7 mouse cellular contexts compared by ENCODE assay signal in genomic region chr10:99619421-99620151, GRCm38 (mm10).
DNase-seq lines count a peak whose midpoint lies in the region; ATAC-seq and TF ChIP-seq lines count a peak whose summit lies in the region.

No protein-coding gene starts in this region.

- no peak for TF ChIP-seq POLR2A in small intestine, adult 2 months (IDR thresholded peaks at IDR 0.05; ENCODE audit: low read depth, low read length)

- TF ChIP-seq CTCF in small intestine, adult 2 months (IDR thresholded peaks at IDR 0.05; ENCODE audit: extremely low read depth, insufficient read length, insufficient replicate concordance, low read depth, low read length): peak; percentile 89; the same call in 1 of the 2 replicates

- no peaks in the 10 kb centered on the region for H3K36me3 ChIP-seq in small intestine, adult 2 months (ENCODE audit: control insufficient read depth, insufficient read depth, low read length)

- H3K4me1 ChIP-seq in small intestine, adult 2 months (ENCODE audit: control insufficient read depth, insufficient read depth, insufficient read length, low read length): no peaks in the 10 kb centered on the region

- H3K4me3 ChIP-seq in small intestine, adult 2 months (ENCODE audit: low read depth, low read length): no peak overlapping the region

- intact Hi-C loops in left cerebral cortex, postnatal 10 days (cut with DNase I): loop anchor here (5.0 kb wide), 3 partner anchors 42 to 512 kb away; partner anchors contain the start of genes Dusp6, Galnt4 and Poc1b

- WGBS in small intestine, adult 2 months: 47% methylated on average over 18 of the region's 18 CpGs

- H3K27me3 ChIP-seq in small intestine, adult 2 months (ENCODE audit: control insufficient read depth, insufficient read depth, low read length): no peaks in the 10 kb centered on the region

- peak; percentile 36 for DNase-seq in cerebellum, adult 9-11 months
- peak; percentile 65 for DNase-seq in frontal cortex, postnatal 25 days (ENCODE audit: low spot score in 2 of 2)
- DNase-seq in left cerebral cortex, postnatal 10 days (ENCODE audit: extremely low spot score in 1 of 2, low spot score in 2 of 2): peak; percentile 77 to 80

- ATAC-seq in activated CD4-positive, CD25-positive, alpha-beta regulatory T cell, adult 4 months: peak; percentile 69
- peak; percentile 54 for ATAC-seq in inflammation-experienced regulatory T-cells, adult 6 months
- ATAC-seq in megakaryocyte-erythroid progenitor cell, adult 5-6 weeks (replicated peaks; ENCODE audit: low FRiP score, low TSS enrichment, poor library complexity, severe bottlenecking): peak; percentile 85

- no peak overlapping the region for H3K27ac ChIP-seq in small intestine, adult 2 months (ENCODE audit: insufficient read depth, low read depth, low read length)
